Mouse (Mus musculus) heart, embryonic 16.5 days (tissue): ENCODE results near the gene Cstf2t. TPM values are rescaled to one million over a fixed set of nuclear protein-coding genes. Genes with fewer than 3 reads are reported as not detected.
A peak's percentile ranks its signal among the peaks of the same experiment; 100 is the strongest.

Source experiments
- ATAC-seq: fragments of 200-750 bp; cut with Nextera tagmentation; replicated peaks from 2 replicates; pipeline ENCODE4 v1.8.0; 2017; ENCODE audit warnings: moderate number of reproducible peaks; ENCODE audit not compliant: insufficient read depth, low FRiP score; ENCODE audit errors: extremely low read depth
- H3K27ac ChIP-seq: fragments of 300-500 bp; sonication (generic); 2 replicates; pipeline ENCODE4 v1.5.1; 2014; ENCODE audit warnings: mild to moderate bottlenecking, low read length, control low read depth, moderate library complexity
- H3K27me3 ChIP-seq: fragments of 300-500 bp; sonication (generic); 2 replicates; pipeline ENCODE4 v1.6.1; 2014; ENCODE audit warnings: low read length, mixed read lengths; ENCODE audit not compliant: control insufficient read depth, insufficient read depth
- H3K36me3 ChIP-seq: fragments of 300-500 bp; sonication (generic); 2 replicates; pipeline ENCODE4 v1.6.1; 2014; ENCODE audit not compliant: control insufficient read depth, insufficient read depth
- H3K4me1 ChIP-seq: fragments of 300-500 bp; sonication (generic); 2 replicates; pipeline ENCODE4 v1.6.1; 2014; ENCODE audit warnings: low read length, mixed read lengths; ENCODE audit not compliant: control insufficient read depth, insufficient read depth
- H3K4me2 ChIP-seq: fragments of 300-500 bp; sonication (generic); 2 replicates; pipeline ENCODE4 v1.6.1; 2014; ENCODE audit warnings: low read depth, mild to moderate bottlenecking, control low read depth, low read length
- H3K4me3 ChIP-seq: fragments of 300-500 bp; sonication (generic); 2 replicates; pipeline ENCODE4 v1.5.1; 2014; ENCODE audit warnings: mild to moderate bottlenecking, control low read depth, low read length
- H3K9ac ChIP-seq: fragments of 300-500 bp; sonication (generic); 2 replicates; pipeline ENCODE4 v1.6.1; 2014; ENCODE audit warnings: low read length, control low read depth
- H3K9me3 ChIP-seq: fragments of 300-500 bp; sonication (generic); replicated peaks from 2 replicates; pipeline ENCODE4 v1.6.1; 2016; ENCODE audit warnings: low read length; ENCODE audit not compliant: control insufficient read depth
- WGBS: fragments of 180-500 bp; shearing (Covaris S2); extraction: QIAGEN DNeasy Blood & Tissue Kit; methylation state at CpG from one replicate; pipeline ENCODE4 v1.1.7; 2014; 5-methylcytosine and 5-hydroxymethylcytosine counted together
- polyA plus RNA-seq: library from polyadenylated mRNA; unstranded; fragments of >200 nt; fragmentation: Nextera tagmentation; extraction: Ambion mirVana; gene quantifications from 2 replicates; pipeline ENCODE4 v1.2.1, GENCODE M21; 2015

Gene Cstf2t
- polyA plus RNA-seq, 1 experiment from 2014 or later: 38.3 TPM

DNA sequence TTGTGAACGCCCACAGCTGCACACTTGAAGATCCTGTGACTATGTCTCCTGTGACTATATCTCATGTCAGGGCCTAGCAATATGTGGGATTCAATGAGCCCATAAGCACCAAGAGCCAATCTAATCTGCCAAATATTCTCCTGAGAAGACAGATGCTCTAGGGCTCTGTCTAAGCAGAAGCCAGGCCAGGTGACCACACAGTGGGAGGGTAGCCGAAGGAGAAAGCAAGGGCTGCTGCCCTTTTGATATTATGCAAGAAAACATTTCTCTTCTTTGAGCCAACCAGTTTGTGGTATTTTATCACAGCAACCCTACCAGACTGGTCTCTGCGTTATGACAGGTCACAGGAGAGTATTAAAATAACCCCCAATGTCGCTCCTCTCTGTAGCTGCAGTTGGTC, 6.5 kb upstream of the Cstf2t start:
- Histone ChIP-seq H3K27ac (no peak overlapping the region), H3K4me2 (no peak overlapping the region), H3K9me3 (no peaks in the 10 kb centered on the region), H3K9ac (no peak overlapping the region), H3K4me3 (no peak overlapping the region), H3K27me3 (no peaks in the 10 kb centered on the region), H3K4me1 (no peaks in the 10 kb centered on the region), H3K36me3 (no peaks in the 10 kb centered on the region)
- no peak for ATAC-seq
- WGBS: 72% methylated on average over 4 of the region's 4 CpGs

DNA sequence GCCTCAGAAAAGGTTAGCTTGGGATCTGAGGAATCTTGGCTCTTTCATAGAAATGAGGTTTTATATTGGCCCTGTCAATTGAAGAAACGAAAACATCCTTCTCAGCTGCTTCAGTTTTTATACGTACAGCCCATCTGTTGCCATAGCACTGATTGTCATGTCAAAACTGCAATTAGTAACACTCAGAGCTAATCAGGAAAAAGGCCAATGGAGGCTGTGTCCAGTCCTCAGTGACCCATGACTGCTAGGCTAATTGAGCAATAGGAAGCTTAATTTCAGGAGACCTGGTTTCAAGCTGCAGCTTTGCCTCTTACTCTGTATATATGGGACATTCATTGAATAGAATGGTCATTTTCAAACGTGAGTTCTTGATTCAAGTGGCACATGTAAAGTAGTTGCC, 4.4 kb upstream of the Cstf2t start:
- H3K4me3 ChIP-seq: no peak overlapping the region
- H3K36me3 ChIP-seq: no peaks in the 10 kb centered on the region
- H3K27ac ChIP-seq: no peak overlapping the region
- H3K4me2 ChIP-seq: no peak overlapping the region
- H3K4me1 ChIP-seq: no peaks in the 10 kb centered on the region
- no peak for ATAC-seq
- no peaks in the 10 kb centered on the region for H3K9me3 ChIP-seq
- no peaks in the 10 kb centered on the region for H3K27me3 ChIP-seq
- no peak overlapping the region for H3K9ac ChIP-seq
- 67% methylated on average over 3 of the region's 3 CpGs for whole genome bisulfite sequencing

DNA sequence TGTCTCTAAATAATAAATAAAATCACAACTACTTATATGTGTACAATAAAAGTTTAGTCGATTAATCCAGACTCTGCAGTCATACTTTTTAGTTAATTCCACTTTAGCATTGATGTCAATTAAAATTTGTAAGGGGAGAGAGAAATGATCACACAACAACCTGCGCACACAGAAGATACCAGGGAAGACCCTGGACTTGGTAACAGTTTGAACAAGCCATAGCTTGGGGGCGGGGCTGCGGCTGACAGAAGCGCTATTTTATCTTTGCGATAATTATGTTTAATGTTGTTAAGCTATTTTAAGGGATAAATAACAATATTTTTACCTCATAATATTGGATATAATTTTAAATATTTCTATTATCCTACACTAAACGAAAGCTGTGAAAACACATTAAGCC, 411 bp upstream of the Cstf2t start:
- peak overlapping the region; percentile 82 for H3K4me2 ChIP-seq
- peak overlapping the region; percentile 70 for H3K9ac ChIP-seq
- H3K4me1 ChIP-seq: peaks cover 22% of the 10 kb centered on the region
- peak overlapping the region; percentile 80 for H3K27ac ChIP-seq
- no peak for ATAC-seq
- H3K36me3 ChIP-seq: peaks cover 26% of the 10 kb centered on the region
- H3K9me3 ChIP-seq: no peaks in the 10 kb centered on the region
- peak overlapping the region; percentile 89 for H3K4me3 ChIP-seq
- 18% methylated on average over 7 of the region's 7 CpGs for WGBS
- no peaks in the 10 kb centered on the region for H3K27me3 ChIP-seq

DNA sequence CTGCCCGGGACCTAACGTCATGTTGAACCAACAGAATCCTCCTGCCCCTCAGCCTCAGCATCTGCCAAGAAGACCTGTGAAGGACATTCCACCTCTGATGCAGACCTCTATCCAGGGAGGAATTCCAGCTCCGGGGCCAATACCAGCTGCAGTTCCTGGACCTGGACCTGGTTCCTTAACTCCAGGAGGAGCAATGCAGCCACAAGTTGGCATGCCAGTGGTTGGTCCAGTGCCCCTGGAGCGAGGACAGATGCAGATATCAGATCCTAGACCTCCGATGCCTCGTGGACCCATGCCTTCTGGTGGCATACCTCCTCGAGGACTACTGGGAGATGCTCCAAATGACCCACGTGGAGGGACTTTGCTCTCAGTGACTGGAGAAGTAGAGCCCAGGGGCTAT, 1.1 kb downstream of the Cstf2t start:
- Histone ChIP-seq H3K4me1 (peaks cover 22% of the 10 kb centered on the region), H3K4me2 (peak overlapping the region; percentile 76), H3K27me3 (no peaks in the 10 kb centered on the region), H3K9ac (peak overlapping the region; percentile 91), H3K9me3 (no peaks in the 10 kb centered on the region), H3K36me3 (peaks cover 26% of the 10 kb centered on the region), H3K27ac (no peak overlapping the region), H3K4me3 (peak overlapping the region; percentile 89)
- 88% methylated on average over 8 of the region's 8 CpGs for WGBS
- no peak for ATAC-seq

DNA sequence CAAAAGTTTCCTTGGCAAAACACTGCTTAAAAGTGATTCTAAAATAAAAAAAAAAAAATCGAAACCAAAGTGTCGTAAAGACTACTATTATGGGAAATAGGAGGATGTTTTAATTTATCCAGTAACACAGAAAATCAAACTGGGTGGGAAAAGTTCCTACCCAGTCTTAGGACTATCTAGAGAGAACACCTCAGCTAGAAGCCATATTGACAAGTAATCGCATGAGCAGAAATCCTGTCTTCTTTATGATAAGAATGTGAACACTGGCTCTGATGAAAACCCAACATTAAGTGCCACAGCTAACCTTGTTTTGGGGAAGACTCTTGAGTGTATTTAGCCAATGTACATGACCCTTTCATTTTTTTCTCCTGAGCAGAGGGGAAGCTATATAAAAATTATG, 15.2 kb downstream of the Cstf2t start:
- Histone ChIP-seq H3K36me3 (no peaks in the 10 kb centered on the region), H3K9me3 (no peaks in the 10 kb centered on the region), H3K4me3 (no peak overlapping the region), H3K27ac (no peak overlapping the region), H3K4me1 (peaks cover 5% of the 10 kb centered on the region; the same call in 1 of the 2 replicates), H3K4me2 (no peak overlapping the region), H3K27me3 (no peaks in the 10 kb centered on the region), H3K9ac (no peak overlapping the region)
- ATAC-seq: no peak
- 67% methylated on average over 3 of the region's 3 CpGs for WGBS

DNA sequence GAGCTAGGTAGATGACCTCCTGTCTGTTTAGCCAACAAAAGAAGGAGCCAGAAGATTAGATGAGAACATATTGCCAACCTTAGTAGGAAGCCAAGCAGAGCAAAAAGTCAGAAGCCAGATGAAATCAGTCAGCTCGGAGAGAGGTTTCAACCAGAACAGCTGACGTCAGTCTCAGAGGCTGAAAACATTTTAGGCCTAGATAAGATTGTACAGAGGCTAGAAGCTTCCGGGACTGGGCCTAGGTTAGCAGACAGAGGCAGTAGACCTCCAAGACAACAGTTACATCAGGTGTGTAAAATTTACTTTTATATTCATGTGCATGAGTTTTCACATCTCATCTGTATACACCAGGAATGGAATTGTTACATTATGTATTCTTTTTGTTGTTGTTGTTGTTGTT, 16.7 kb downstream of the Cstf2t start:
- Histone ChIP-seq H3K4me2 (no peak overlapping the region), H3K36me3 (no peaks in the 10 kb centered on the region), H3K9me3 (no peaks in the 10 kb centered on the region), H3K27ac (no peak overlapping the region), H3K4me3 (no peak overlapping the region), H3K27me3 (no peaks in the 10 kb centered on the region), H3K9ac (no peak overlapping the region), H3K4me1 (peaks cover 5% of the 10 kb centered on the region; the same call in 1 of the 2 replicates)
- 39% methylated on average over 3 of the region's 3 CpGs for WGBS
- no peak for ATAC-seq

DNA sequence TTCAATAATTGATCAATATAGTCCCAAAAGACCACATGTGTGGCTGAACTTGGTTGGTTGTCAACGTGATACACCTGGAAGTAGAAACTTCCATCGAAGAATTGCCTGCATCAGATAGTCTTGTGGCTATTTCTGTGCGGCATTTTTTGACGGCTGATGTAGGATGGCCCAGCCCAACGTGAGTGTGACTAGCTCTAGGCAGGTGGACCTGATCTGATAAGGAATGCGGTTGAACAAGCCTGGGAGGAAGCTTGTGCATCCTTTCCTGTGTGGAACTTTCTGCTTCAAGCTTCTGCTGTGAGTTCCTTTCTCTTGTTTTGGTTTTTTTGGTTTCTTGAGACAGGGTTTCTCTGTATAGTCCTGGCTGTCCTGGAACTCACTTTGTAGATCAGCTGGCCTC, 22.1 kb downstream of the Cstf2t start:
- H3K9ac ChIP-seq: no peak overlapping the region
- H3K4me2 ChIP-seq: no peak overlapping the region
- no peak for ATAC-seq
- no peaks in the 10 kb centered on the region for H3K9me3 ChIP-seq
- no peak overlapping the region for H3K4me3 ChIP-seq
- peaks cover 6% of the 10 kb centered on the region for H3K4me1 ChIP-seq
- H3K27ac ChIP-seq: no peak overlapping the region
- WGBS: 65% methylated on average over 6 of the region's 6 CpGs
- no peaks in the 10 kb centered on the region for H3K36me3 ChIP-seq
- H3K27me3 ChIP-seq: no peaks in the 10 kb centered on the region

DNA sequence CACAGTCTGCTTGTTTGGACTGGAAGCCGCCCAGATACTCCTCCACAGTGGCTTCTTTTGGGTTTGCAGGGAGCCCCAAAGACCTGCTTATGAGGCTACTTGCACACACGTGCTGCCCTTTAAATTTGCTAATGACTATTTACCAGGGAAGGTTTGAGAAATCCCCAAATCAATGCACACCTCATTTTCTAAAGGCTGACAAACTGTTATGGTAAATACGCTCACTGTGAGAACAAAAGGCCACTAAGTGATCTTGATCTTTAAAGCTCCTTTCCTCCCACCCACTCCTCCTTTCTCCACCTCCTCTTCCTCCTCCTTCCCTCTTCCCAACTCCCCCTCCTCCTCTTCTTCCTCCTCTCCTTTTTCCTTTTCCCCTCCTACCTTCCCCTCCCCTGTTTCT, 23.4 kb downstream of the Cstf2t start:
- no peak for ATAC-seq
- H3K4me2 ChIP-seq: no peak overlapping the region
- 52% methylated on average over 3 of the region's 3 CpGs for WGBS
- H3K9ac ChIP-seq: no peak overlapping the region
- H3K4me3 ChIP-seq: no peak overlapping the region
- H3K4me1 ChIP-seq: peaks cover 6% of the 10 kb centered on the region
- H3K9me3 ChIP-seq: no peaks in the 10 kb centered on the region
- no peaks in the 10 kb centered on the region for H3K27me3 ChIP-seq
- no peaks in the 10 kb centered on the region for H3K36me3 ChIP-seq
- no peak overlapping the region for H3K27ac ChIP-seq

DNA sequence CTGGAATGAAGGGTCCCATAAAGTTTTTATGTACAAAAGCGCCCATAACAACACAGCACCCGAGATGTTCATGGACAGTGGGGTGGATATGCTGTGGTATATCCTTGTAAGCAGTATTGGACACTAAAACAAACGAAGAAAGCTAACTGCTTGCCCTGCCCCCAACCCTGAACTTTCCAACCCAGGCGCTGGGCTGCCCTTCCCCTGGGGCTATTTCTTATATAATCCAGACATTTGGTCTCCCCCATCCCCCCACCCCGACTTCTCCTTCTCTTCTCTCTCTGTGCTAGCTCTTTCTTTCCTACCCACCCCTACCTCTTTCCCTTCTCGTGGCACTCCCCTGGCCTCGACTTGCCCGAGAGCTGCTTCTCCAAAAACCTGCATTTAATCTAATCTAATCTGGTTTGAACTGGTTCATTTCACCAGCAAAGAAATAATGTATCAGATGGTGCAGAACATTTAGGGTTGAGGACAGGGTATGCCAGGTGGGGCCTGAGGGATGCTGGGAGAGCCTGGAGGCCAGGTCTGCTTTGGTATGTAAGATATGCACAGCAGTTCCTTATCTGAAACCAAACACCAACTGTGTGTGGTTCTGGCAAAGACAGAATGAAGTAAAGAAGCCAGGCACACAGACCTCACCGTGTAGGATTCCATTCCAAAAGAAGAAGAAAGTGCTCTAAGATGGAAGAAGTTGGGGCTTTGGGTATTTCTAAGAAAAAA, 24.4 kb downstream of the Cstf2t start:
- Histone ChIP-seq H3K4me3 (no peak overlapping the region), H3K9me3 (no peaks in the 10 kb centered on the region), H3K27me3 (no peaks in the 10 kb centered on the region), H3K4me2 (no peak overlapping the region), H3K27ac (no peak overlapping the region), H3K36me3 (no peaks in the 10 kb centered on the region), H3K4me1 (peaks cover 6% of the 10 kb centered on the region), H3K9ac (no peak overlapping the region)
- 29% methylated on average over 9 of the region's 9 CpGs for WGBS
- ATAC-seq: no peak
